Mouse (Mus musculus): Measurements from ENCODE around the gene Cib4. TPM values are rescaled to one million over a fixed set of nuclear protein-coding genes. Genes with fewer than 3 reads are reported as not detected.

Gene Cib4
- polyA plus RNA-seq, 1 experiment from 2014 or later: not detected

GRCm38 (mm10) chr5:30525920-30526836 lies 19.5 kb downstream of the Cib4 start:
- H3K4me1 ChIP-seq: no peaks in the 10 kb centered on the region
- no peaks in the 10 kb centered on the region for H3K27me3 ChIP-seq (replicated peaks)
- no peaks in the 10 kb centered on the region for H3K36me3 ChIP-seq (replicated peaks)
- no peak overlapping the region for H3K4me2 ChIP-seq
- H3K27ac ChIP-seq: no peak overlapping the region
- H3K9ac ChIP-seq: no peak overlapping the region
- no peak overlapping the region for H3K4me3 ChIP-seq
- no peaks in the 10 kb centered on the region for H3K9me3 ChIP-seq
- peak; percentile 27; the same call in 1 of the 2 replicates for ATAC-seq (replicated peaks)
- 21% methylated on average over 12 of the region's 12 CpGs for WGBS

- Histone ChIP-seq H3K4me3 (no peak overlapping the region), H3K36me3 (replicated peaks) (no peaks in the 10 kb centered on the region), H3K27ac (no peak overlapping the region), H3K4me2 (no peak overlapping the region), H3K4me1 (no peaks in the 10 kb centered on the region), H3K9me3 (no peaks in the 10 kb centered on the region), H3K9ac (no peak overlapping the region), H3K27me3 (replicated peaks) (no peaks in the 10 kb centered on the region)
- ATAC-seq (replicated peaks): no peak
- WGBS: 51% methylated on average over 3 of the region's 3 CpGs
Measured at GRCm38 (mm10) chr5:30524213-30524612, 21.4 kb downstream of the Cib4 start.

GRCm38 (mm10) chr5:30523131-30523530 lies 22.5 kb downstream of the Cib4 start:
- H3K9ac ChIP-seq: no peak overlapping the region
- no peak overlapping the region for H3K27ac ChIP-seq
- H3K4me3 ChIP-seq: no peak overlapping the region
- no peaks in the 10 kb centered on the region for H3K4me1 ChIP-seq
- ATAC-seq (replicated peaks): no peak
- no peak overlapping the region for H3K4me2 ChIP-seq
- WGBS: 93% methylated on average over 3 of the region's 3 CpGs
- no peaks in the 10 kb centered on the region for H3K9me3 ChIP-seq
- no peaks in the 10 kb centered on the region for H3K27me3 ChIP-seq (replicated peaks)
- no peaks in the 10 kb centered on the region for H3K36me3 ChIP-seq (replicated peaks)

- H3K9me3 ChIP-seq: no peaks in the 10 kb centered on the region
- no peaks in the 10 kb centered on the region for H3K27me3 ChIP-seq (replicated peaks)
- no peak overlapping the region for H3K27ac ChIP-seq
- no peak overlapping the region for H3K9ac ChIP-seq
- H3K4me2 ChIP-seq: no peak overlapping the region
- no peaks in the 10 kb centered on the region for H3K4me1 ChIP-seq
- 79% methylated on average over 8 of the region's 8 CpGs for WGBS
- no peak for ATAC-seq (replicated peaks)
- no peak overlapping the region for H3K4me3 ChIP-seq
- no peaks in the 10 kb centered on the region for H3K36me3 ChIP-seq (replicated peaks)
Measured at GRCm38 (mm10) chr5:30522406-30522805, 23.2 kb downstream of the Cib4 start.

GRCm38 (mm10) chr5:30520214-30520732 lies 25.4 kb downstream of the Cib4 start:
- no peaks in the 10 kb centered on the region for H3K36me3 ChIP-seq (replicated peaks)
- H3K4me3 ChIP-seq: no peak overlapping the region
- H3K4me1 ChIP-seq: no peaks in the 10 kb centered on the region
- H3K27ac ChIP-seq: no peak overlapping the region
- 80% methylated on average over 10 of the region's 10 CpGs for WGBS
- H3K27me3 ChIP-seq (replicated peaks): no peaks in the 10 kb centered on the region
- H3K9me3 ChIP-seq: no peaks in the 10 kb centered on the region
- no peak overlapping the region for H3K4me2 ChIP-seq
- no peak for ATAC-seq (replicated peaks)
- H3K9ac ChIP-seq: no peak overlapping the region

- 44% methylated on average over 7 of the region's 7 CpGs for WGBS
- Histone ChIP-seq H3K27me3 (replicated peaks) (no peaks in the 10 kb centered on the region), H3K9me3 (no peaks in the 10 kb centered on the region), H3K4me1 (no peaks in the 10 kb centered on the region), H3K9ac (no peak overlapping the region), H3K4me2 (no peak overlapping the region), H3K36me3 (replicated peaks) (no peaks in the 10 kb centered on the region), H3K27ac (no peak overlapping the region), H3K4me3 (no peak overlapping the region)
- no peak for ATAC-seq (replicated peaks)
Measured at GRCm38 (mm10) chr5:30519494-30519893, 26.1 kb downstream of the Cib4 start.

- Histone ChIP-seq H3K27ac (no peak overlapping the region), H3K36me3 (replicated peaks) (no peaks in the 10 kb centered on the region), H3K27me3 (replicated peaks) (no peaks in the 10 kb centered on the region), H3K9ac (no peak overlapping the region), H3K9me3 (no peaks in the 10 kb centered on the region), H3K4me3 (no peak overlapping the region), H3K4me2 (no peak overlapping the region), H3K4me1 (0 out of 2 replicates have a peak, but pooled peaks cover 3% of the 10 kb centered on the region)
- WGBS: 80% methylated on average over 6 of the region's 6 CpGs
- ATAC-seq (replicated peaks): no peak
Measured at GRCm38 (mm10) chr5:30518547-30518946, 27.1 kb downstream of the Cib4 start.

GRCm38 (mm10) chr5:30518108-30518507 lies 27.5 kb downstream of the Cib4 start:
- Histone ChIP-seq H3K36me3 (replicated peaks) (no peaks in the 10 kb centered on the region), H3K9ac (no peak overlapping the region), H3K4me1 (0 out of 2 replicates have a peak, but pooled peaks cover 3% of the 10 kb centered on the region), H3K27me3 (replicated peaks) (no peaks in the 10 kb centered on the region), H3K4me2 (no peak overlapping the region), H3K9me3 (no peaks in the 10 kb centered on the region), H3K4me3 (no peak overlapping the region), H3K27ac (no peak overlapping the region)
- 84% methylated on average over 5 of the region's 5 CpGs for WGBS
- no peak for ATAC-seq (replicated peaks)

- no peak overlapping the region for H3K4me2 ChIP-seq
- H3K4me1 ChIP-seq: 0 out of 2 replicates have a peak, but pooled peaks cover 3% of the 10 kb centered on the region
- no peaks in the 10 kb centered on the region for H3K27me3 ChIP-seq (replicated peaks)
- H3K4me3 ChIP-seq: no peak overlapping the region
- H3K9me3 ChIP-seq: no peaks in the 10 kb centered on the region
- WGBS: 55% methylated on average over 7 of the region's 7 CpGs
- H3K36me3 ChIP-seq (replicated peaks): no peaks in the 10 kb centered on the region
- ATAC-seq (replicated peaks): no peak
- no peak overlapping the region for H3K27ac ChIP-seq
- H3K9ac ChIP-seq: no peak overlapping the region
Measured at GRCm38 (mm10) chr5:30516376-30516775, 29.3 kb downstream of the Cib4 start.

- Histone ChIP-seq H3K9me3 (no peaks in the 10 kb centered on the region), H3K4me3 (no peak overlapping the region), H3K27ac (no peak overlapping the region), H3K4me1 (0 out of 2 replicates have a peak, but pooled peaks cover 3% of the 10 kb centered on the region), H3K36me3 (replicated peaks) (no peaks in the 10 kb centered on the region), H3K9ac (no peak overlapping the region), H3K4me2 (no peak overlapping the region), H3K27me3 (replicated peaks) (no peaks in the 10 kb centered on the region)
- 64% methylated on average over 8 of the region's 8 CpGs for WGBS
- no peak for ATAC-seq (replicated peaks)
Measured at GRCm38 (mm10) chr5:30513111-30513510, 32.5 kb downstream of the Cib4 start.

- Histone ChIP-seq H3K27me3 (replicated peaks) (no peaks in the 10 kb centered on the region), H3K4me1 (no peaks in the 10 kb centered on the region), H3K9me3 (no peaks in the 10 kb centered on the region), H3K9ac (no peak overlapping the region), H3K36me3 (replicated peaks) (no peaks in the 10 kb centered on the region), H3K27ac (no peak overlapping the region), H3K4me3 (no peak overlapping the region), H3K4me2 (no peak overlapping the region)
- WGBS: 81% methylated on average over 7 of the region's 7 CpGs
- ATAC-seq (replicated peaks): no peak
Measured at GRCm38 (mm10) chr5:30497299-30497698, 48.3 kb downstream of the Cib4 start.

- Histone ChIP-seq H3K27ac (no peak overlapping the region), H3K4me2 (no peak overlapping the region), H3K4me1 (no peaks in the 10 kb centered on the region), H3K4me3 (no peak overlapping the region), H3K9ac (no peak overlapping the region), H3K36me3 (replicated peaks) (no peaks in the 10 kb centered on the region), H3K9me3 (no peaks in the 10 kb centered on the region), H3K27me3 (replicated peaks) (no peaks in the 10 kb centered on the region)
- WGBS: 86% methylated on average over 8 of the region's 8 CpGs
- ATAC-seq (replicated peaks): no peak
Measured at GRCm38 (mm10) chr5:30496821-30497220, 48.8 kb downstream of the Cib4 start.

- Histone ChIP-seq H3K9ac (no peak overlapping the region), H3K27me3 (replicated peaks) (no peaks in the 10 kb centered on the region), H3K4me3 (no peak overlapping the region), H3K4me2 (no peak overlapping the region), H3K4me1 (no peaks in the 10 kb centered on the region), H3K36me3 (replicated peaks) (no peaks in the 10 kb centered on the region), H3K27ac (no peak overlapping the region), H3K9me3 (no peaks in the 10 kb centered on the region)
- WGBS: 60% methylated on average over 2 of the region's 2 CpGs
- no peak for ATAC-seq (replicated peaks)
Measured at GRCm38 (mm10) chr5:30495288-30495687, 50.3 kb downstream of the Cib4 start.
